Mouse (Mus musculus) bone marrow, adult 2 months (tissue): Measurements from ENCODE around the gene Col5a3. TPM values are rescaled to one million over a fixed set of nuclear protein-coding genes. Genes with fewer than 3 reads are reported as not detected.

ENCODE experiments used
- H3K27ac ChIP-seq: fragments of 200-500 bp; 2 replicates; pipeline ENCODE4 v1.5.1; 2012; ENCODE audit warnings: low read depth, mild to moderate bottlenecking, control low read depth, inconsistent platforms, low read length; ENCODE audit not compliant: control insufficient read depth, poor library complexity, insufficient read depth
- H3K4me1 ChIP-seq: fragments of 200-500 bp; 2 replicates; pipeline ENCODE4 v1.6.1; 2011; ENCODE audit warnings: low read length; ENCODE audit not compliant: control insufficient read depth, insufficient read depth
- H3K4me3 ChIP-seq: fragments of 200-500 bp; replicated peaks from 2 replicates; pipeline ENCODE3; 2011; ENCODE audit warnings: mild to moderate bottlenecking, low read depth, low read length, control low read depth; ENCODE audit not compliant: control insufficient read depth
- CTCF ChIP-seq: fragments of 200-500 bp; IDR thresholded peaks from 2 replicates; pipeline ENCODE4 v1.5.1; 2011; ENCODE audit warnings: low read length, control low read depth; ENCODE audit not compliant: control insufficient read depth, insufficient read depth
- POLR2A ChIP-seq: fragments of 200-500 bp; IDR thresholded peaks from 2 replicates; pipeline ENCODE4 v1.6.1; 2011; ENCODE audit warnings: low read depth, mild to moderate bottlenecking, control low read depth, low read length, borderline replicate concordance; ENCODE audit not compliant: control insufficient read depth
- WGBS: fragments of 180-500 bp; shearing (Covaris S2); methylation state at CpG from one replicate; pipeline ENCODE4 v1.1.7; 2018; 5-methylcytosine and 5-hydroxymethylcytosine counted together
- polyA plus RNA-seq: library from polyadenylated mRNA; stranded (reverse); fragments of >200 nt; gene quantifications from 2 replicates; pipeline ENCODE4 v1.2.4, GENCODE M21; 2011; ENCODE audit warnings: low replicate concordance; ENCODE audit not compliant: missing spikeins, insufficient read depth, insufficient read length

Col5a3 gene
- polyA plus RNA-seq, 1 experiment: 15.3 TPM

- WGBS: 11% methylated on average over 12 of the region's 12 CpGs
- no peak overlapping the region for H3K4me3 ChIP-seq
- peaks cover 2% of the 10 kb centered on the region for H3K4me1 ChIP-seq
- no peak overlapping the region for H3K27ac ChIP-seq
- TF ChIP-seq CTCF: no peak
- no peak for TF ChIP-seq POLR2A
These were observed 54.1 kb downstream of the Col5a3 start for GRCm38 (mm10) chr9:20760813-20761212.

- Histone ChIP-seq H3K4me3 (no peak overlapping the region), H3K27ac (no peak overlapping the region), H3K4me1 (peaks cover 2% of the 10 kb centered on the region)
- no peak for TF ChIP-seq CTCF
- TF ChIP-seq POLR2A: no peak
- WGBS: 83% methylated on average over 6 of the region's 6 CpGs
These were observed 56.0 kb downstream of the Col5a3 start for GRCm38 (mm10) chr9:20758896-20759295.

GRCm38 (mm10) chr9:20758243-20758642, 56.6 kb downstream of the Col5a3 start:
- WGBS: 62% methylated on average over 2 of the region's 2 CpGs
- TF ChIP-seq POLR2A (no peak), CTCF (no peak)
- H3K4me3 ChIP-seq: no peak overlapping the region
- no peak overlapping the region for H3K27ac ChIP-seq
- H3K4me1 ChIP-seq: peaks cover 2% of the 10 kb centered on the region

GRCm38 (mm10) chr9:20757087-20757955, 57.5 kb downstream of the Col5a3 start:
- H3K4me3 ChIP-seq: no peak overlapping the region
- no peak for TF ChIP-seq CTCF
- no peak for TF ChIP-seq POLR2A
- H3K4me1 ChIP-seq: peaks cover 2% of the 10 kb centered on the region
- no peak overlapping the region for H3K27ac ChIP-seq
- 55% methylated on average over 6 of the region's 6 CpGs for WGBS

- TF ChIP-seq POLR2A (no peak), CTCF (no peak)
- Histone ChIP-seq H3K4me3 (no peak overlapping the region), H3K27ac (no peak overlapping the region), H3K4me1 (peaks cover 2% of the 10 kb centered on the region)
- WGBS: 82% methylated on average over 4 of the region's 4 CpGs
These were observed 58.7 kb downstream of the Col5a3 start for GRCm38 (mm10) chr9:20756081-20756700.

GRCm38 (mm10) chr9:20754335-20754734, 60.5 kb downstream of the Col5a3 start:
- 65% methylated on average over 2 of the region's 2 CpGs for WGBS
- H3K4me1 ChIP-seq: peaks cover 2% of the 10 kb centered on the region

GRCm38 (mm10) chr9:20751477-20752029, 63.3 kb downstream of the Col5a3 start:
- TF ChIP-seq CTCF (no peak), POLR2A (no peak)
- H3K27ac ChIP-seq: no peak overlapping the region
- H3K4me1 ChIP-seq: no peaks in the 10 kb centered on the region; the same call in 1 of the 2 replicates
- H3K4me3 ChIP-seq: no peak overlapping the region
- 43% methylated on average over 6 of the region's 6 CpGs for WGBS

More at GRCm38 (mm10) chr9:20754335-20754734, 60.5 kb downstream of the Col5a3 start:
- Histone ChIP-seq H3K4me3 (no peak overlapping the region), H3K27ac (no peak overlapping the region)
- TF ChIP-seq CTCF: no peak
- no peak for TF ChIP-seq POLR2A

- TF ChIP-seq POLR2A (no peak), CTCF (no peak)
- 53% methylated on average over 5 of the region's 5 CpGs for WGBS
- Histone ChIP-seq H3K4me1 (no peaks in the 10 kb centered on the region), H3K27ac (no peak overlapping the region), H3K4me3 (no peak overlapping the region)
These were observed 65.7 kb downstream of the Col5a3 start for GRCm38 (mm10) chr9:20749213-20749612.
